Mouse (Mus musculus) heart, embryonic 16.5 days (tissue): Measurements from ENCODE around the gene Epha5. TPM values are rescaled to one million over a fixed set of nuclear protein-coding genes. Genes with fewer than 3 reads are reported as not detected.
A peak's percentile ranks its signal among the peaks of the same experiment; 100 is the strongest.

Source experiments
- ATAC-seq: fragments of 200-750 bp; cut with Nextera tagmentation; replicated peaks from 2 replicates; pipeline ENCODE4 v1.8.0; 2017; ENCODE audit warnings: moderate number of reproducible peaks; ENCODE audit not compliant: insufficient read depth, low FRiP score; ENCODE audit errors: extremely low read depth
- H3K27ac ChIP-seq: fragments of 300-500 bp; sonication (generic); 2 replicates; pipeline ENCODE4 v1.5.1; 2014; ENCODE audit warnings: mild to moderate bottlenecking, low read length, control low read depth, moderate library complexity
- H3K27me3 ChIP-seq: fragments of 300-500 bp; sonication (generic); 2 replicates; pipeline ENCODE4 v1.6.1; 2014; ENCODE audit warnings: low read length, mixed read lengths; ENCODE audit not compliant: control insufficient read depth, insufficient read depth
- H3K36me3 ChIP-seq: fragments of 300-500 bp; sonication (generic); 2 replicates; pipeline ENCODE4 v1.6.1; 2014; ENCODE audit not compliant: control insufficient read depth, insufficient read depth
- H3K4me1 ChIP-seq: fragments of 300-500 bp; sonication (generic); 2 replicates; pipeline ENCODE4 v1.6.1; 2014; ENCODE audit warnings: low read length, mixed read lengths; ENCODE audit not compliant: control insufficient read depth, insufficient read depth
- H3K4me2 ChIP-seq: fragments of 300-500 bp; sonication (generic); 2 replicates; pipeline ENCODE4 v1.6.1; 2014; ENCODE audit warnings: low read depth, mild to moderate bottlenecking, control low read depth, low read length
- H3K4me3 ChIP-seq: fragments of 300-500 bp; sonication (generic); 2 replicates; pipeline ENCODE4 v1.5.1; 2014; ENCODE audit warnings: mild to moderate bottlenecking, control low read depth, low read length
- H3K9ac ChIP-seq: fragments of 300-500 bp; sonication (generic); 2 replicates; pipeline ENCODE4 v1.6.1; 2014; ENCODE audit warnings: low read length, control low read depth
- H3K9me3 ChIP-seq: fragments of 300-500 bp; sonication (generic); replicated peaks from 2 replicates; pipeline ENCODE4 v1.6.1; 2016; ENCODE audit warnings: low read length; ENCODE audit not compliant: control insufficient read depth
- WGBS: fragments of 180-500 bp; shearing (Covaris S2); extraction: QIAGEN DNeasy Blood & Tissue Kit; methylation state at CpG from one replicate; pipeline ENCODE4 v1.1.7; 2014; 5-methylcytosine and 5-hydroxymethylcytosine counted together
- polyA plus RNA-seq: library from polyadenylated mRNA; unstranded; fragments of >200 nt; fragmentation: Nextera tagmentation; extraction: Ambion mirVana; gene quantifications from 2 replicates; pipeline ENCODE4 v1.2.1, GENCODE M21; 2015

The Epha5 gene
- polyA plus RNA-seq, 1 experiment from 2014 or later: 0.76 TPM

DNA sequence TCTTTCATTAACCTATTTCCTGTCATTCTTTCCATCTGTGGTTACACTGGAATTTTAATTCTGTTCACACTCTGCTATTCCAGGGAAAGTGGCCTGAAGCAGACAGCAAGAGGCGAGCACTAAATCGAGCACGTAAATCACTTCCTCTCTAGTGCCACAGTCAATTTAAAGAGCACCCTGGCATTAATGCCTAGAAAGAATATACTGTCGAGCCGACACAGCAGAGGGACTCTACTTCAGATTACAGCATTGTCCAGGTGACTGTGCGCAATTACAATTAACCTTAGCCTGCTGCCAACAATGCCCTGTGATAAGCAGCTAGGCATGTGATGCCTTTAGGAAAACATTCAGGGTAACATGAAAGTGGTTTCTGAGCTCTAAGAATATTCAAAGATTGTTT lies 153.2 kb downstream of the Epha5 start:
- Histone ChIP-seq H3K27me3 (no peaks in the 10 kb centered on the region), H3K4me2 (no peak overlapping the region), H3K9ac (no peak overlapping the region), H3K4me1 (no peaks in the 10 kb centered on the region), H3K9me3 (no peaks in the 10 kb centered on the region), H3K36me3 (no peaks in the 10 kb centered on the region), H3K27ac (no peak overlapping the region), H3K4me3 (no peak overlapping the region)
- 56% methylated on average over 6 of the region's 6 CpGs for WGBS
- ATAC-seq: no peak

DNA sequence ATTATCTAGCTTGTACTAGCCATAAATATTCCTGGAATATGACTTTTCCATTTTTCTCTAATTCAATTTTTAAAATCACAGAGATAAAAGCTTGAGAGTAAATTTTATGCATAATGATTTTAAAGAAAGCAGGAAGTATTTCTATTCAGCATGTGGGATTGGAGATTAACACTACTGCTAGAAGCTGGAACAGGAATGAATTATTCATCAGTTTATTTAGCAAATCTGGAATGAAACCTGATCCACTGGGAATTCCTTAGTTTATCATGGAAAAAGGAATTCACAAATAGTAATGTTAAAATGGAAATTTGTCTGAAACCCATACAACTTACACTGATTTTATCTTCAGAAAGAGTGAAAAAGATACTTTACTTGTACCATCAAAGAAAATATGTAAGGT lies 187.2 kb downstream of the Epha5 start:
- Histone ChIP-seq H3K4me1 (no peaks in the 10 kb centered on the region), H3K36me3 (no peaks in the 10 kb centered on the region), H3K9me3 (no peaks in the 10 kb centered on the region), H3K9ac (no peak overlapping the region), H3K4me2 (no peak overlapping the region), H3K27me3 (no peaks in the 10 kb centered on the region), H3K4me3 (no peak overlapping the region), H3K27ac (no peak overlapping the region)
- no peak for ATAC-seq

DNA sequence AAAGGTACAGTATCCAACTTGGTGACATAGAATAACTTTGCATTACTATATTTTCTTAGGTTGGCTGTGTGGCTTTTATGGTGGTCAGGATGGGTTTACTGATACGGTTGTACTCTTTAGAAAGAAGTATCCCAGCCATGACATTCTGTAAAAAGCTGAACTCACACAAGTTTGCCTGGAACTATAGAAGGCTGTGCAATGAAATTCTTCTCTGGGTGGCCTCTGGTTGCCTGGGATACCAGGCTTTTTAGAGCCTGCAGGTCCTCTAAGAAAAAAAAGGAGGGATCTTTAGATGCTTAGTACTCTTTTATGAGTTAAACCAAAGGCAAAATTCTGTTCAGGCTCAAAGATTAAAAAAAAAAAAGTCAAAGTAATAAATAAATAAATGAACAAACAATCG lies 208.6 kb downstream of the Epha5 start:
- no peaks in the 10 kb centered on the region for H3K36me3 ChIP-seq
- H3K9me3 ChIP-seq: no peaks in the 10 kb centered on the region
- H3K27ac ChIP-seq: no peak overlapping the region
- H3K4me3 ChIP-seq: no peak overlapping the region
- H3K4me2 ChIP-seq: no peak overlapping the region
- no peaks in the 10 kb centered on the region for H3K4me1 ChIP-seq
- no peak overlapping the region for H3K9ac ChIP-seq
- ATAC-seq: no peak
- H3K27me3 ChIP-seq: no peaks in the 10 kb centered on the region
- WGBS: 68% methylated on average over 2 of the region's 2 CpGs

DNA sequence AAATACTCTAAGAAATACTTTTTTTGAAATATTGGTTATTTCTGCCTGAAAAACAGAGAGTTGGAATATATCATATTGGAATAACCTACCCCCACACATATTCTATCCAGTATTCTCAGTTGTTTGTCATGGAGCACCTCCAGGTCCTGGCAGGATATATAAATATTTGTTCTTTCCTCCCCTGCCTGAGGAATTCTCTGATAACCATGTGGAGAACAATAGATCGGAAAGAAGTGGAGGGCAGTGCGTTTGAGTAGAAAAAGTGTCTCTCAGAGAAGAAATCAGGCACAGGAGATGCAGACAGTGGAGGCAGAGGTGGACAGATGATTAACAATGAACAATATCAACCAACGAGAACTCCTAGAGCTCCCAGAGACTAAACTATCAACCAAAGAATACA lies 223.8 kb downstream of the Epha5 start:
- Histone ChIP-seq H3K4me2 (no peak overlapping the region), H3K27me3 (no peaks in the 10 kb centered on the region), H3K36me3 (no peaks in the 10 kb centered on the region), H3K4me1 (no peaks in the 10 kb centered on the region), H3K27ac (no peak overlapping the region), H3K9ac (no peak overlapping the region), H3K4me3 (no peak overlapping the region), H3K9me3 (no peaks in the 10 kb centered on the region)
- ATAC-seq: peak; percentile 37; the same call in 1 of the 2 replicates
- WGBS: 41% methylated on average over 3 of the region's 3 CpGs

DNA sequence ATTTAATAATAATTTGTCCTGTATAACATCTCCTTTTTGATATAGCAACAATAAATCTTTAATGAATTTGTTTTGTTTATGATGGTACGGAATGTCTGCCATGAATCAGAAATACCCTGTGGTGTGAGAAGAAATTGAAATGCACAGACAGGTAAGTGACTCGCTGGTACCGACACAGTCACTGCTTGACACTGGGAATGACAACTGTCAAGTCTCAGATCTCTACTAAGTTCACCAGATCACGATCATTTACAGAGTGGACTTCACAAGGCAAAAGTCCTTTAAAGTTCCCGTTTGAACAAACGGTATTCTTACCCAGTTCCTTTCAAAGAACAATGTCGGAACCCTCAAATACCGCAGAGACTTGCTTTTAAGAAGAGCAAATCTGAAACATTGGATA lies 233.0 kb downstream of the Epha5 start:
- Histone ChIP-seq H3K27me3 (no peaks in the 10 kb centered on the region), H3K4me2 (no peak overlapping the region), H3K36me3 (no peaks in the 10 kb centered on the region), H3K4me1 (no peaks in the 10 kb centered on the region), H3K27ac (no peak overlapping the region), H3K9ac (no peak overlapping the region), H3K4me3 (no peak overlapping the region), H3K9me3 (no peaks in the 10 kb centered on the region)
- no peak for ATAC-seq
- 86% methylated on average over 8 of the region's 8 CpGs for WGBS

DNA sequence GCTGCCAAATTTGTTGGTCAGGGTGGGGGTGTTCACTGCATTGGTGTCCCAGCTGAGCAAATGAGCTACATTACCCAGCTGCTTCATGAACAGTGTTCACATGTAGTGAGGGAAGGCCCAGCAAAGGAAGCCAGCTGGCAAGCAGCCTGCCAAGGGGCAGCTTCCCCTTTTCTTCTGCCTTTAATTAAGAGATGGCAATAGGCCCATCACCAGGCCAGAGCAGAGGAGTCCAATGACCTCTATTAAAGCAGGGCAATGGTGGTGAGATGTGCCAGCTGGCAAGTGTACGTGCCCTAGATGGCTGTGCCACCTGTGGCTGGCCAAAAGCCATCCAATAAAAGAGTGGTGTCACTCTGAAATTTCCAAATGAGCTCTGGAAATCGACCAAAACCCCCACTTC lies 264.1 kb downstream of the Epha5 start:
- ATAC-seq: no peak
- no peaks in the 10 kb centered on the region for H3K36me3 ChIP-seq
- 52% methylated on average over 2 of the region's 2 CpGs for WGBS
- no peak overlapping the region for H3K27ac ChIP-seq
- no peak overlapping the region for H3K9ac ChIP-seq
- H3K4me2 ChIP-seq: no peak overlapping the region
- no peaks in the 10 kb centered on the region for H3K27me3 ChIP-seq
- no peaks in the 10 kb centered on the region for H3K4me1 ChIP-seq
- no peak overlapping the region for H3K4me3 ChIP-seq
- no peaks in the 10 kb centered on the region for H3K9me3 ChIP-seq

DNA sequence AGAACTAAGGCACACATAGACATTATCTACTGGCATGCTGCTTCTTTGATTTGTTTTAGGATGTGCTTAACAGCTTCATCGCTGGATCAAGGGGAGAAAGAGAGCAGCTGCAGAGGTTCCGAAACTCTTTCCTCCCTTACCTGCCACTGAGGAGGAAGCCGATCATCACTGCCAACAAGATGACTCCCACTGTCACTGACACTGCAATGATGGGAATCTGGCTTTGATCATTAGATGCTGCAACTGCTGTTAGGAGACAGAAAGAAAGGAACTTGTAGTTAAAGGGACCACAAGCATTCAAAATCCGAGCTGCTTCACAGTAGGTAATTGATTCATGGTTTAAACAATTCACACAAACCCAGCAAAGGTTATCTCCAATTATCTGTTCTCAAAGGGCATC lies 275.0 kb downstream of the Epha5 start:
- Histone ChIP-seq H3K4me2 (no peak overlapping the region), H3K4me1 (no peaks in the 10 kb centered on the region), H3K27me3 (no peaks in the 10 kb centered on the region), H3K36me3 (no peaks in the 10 kb centered on the region), H3K9me3 (no peaks in the 10 kb centered on the region), H3K4me3 (no peak overlapping the region), H3K9ac (no peak overlapping the region), H3K27ac (no peak overlapping the region)
- 35% methylated on average over 4 of the region's 4 CpGs for WGBS
- no peak for ATAC-seq

DNA sequence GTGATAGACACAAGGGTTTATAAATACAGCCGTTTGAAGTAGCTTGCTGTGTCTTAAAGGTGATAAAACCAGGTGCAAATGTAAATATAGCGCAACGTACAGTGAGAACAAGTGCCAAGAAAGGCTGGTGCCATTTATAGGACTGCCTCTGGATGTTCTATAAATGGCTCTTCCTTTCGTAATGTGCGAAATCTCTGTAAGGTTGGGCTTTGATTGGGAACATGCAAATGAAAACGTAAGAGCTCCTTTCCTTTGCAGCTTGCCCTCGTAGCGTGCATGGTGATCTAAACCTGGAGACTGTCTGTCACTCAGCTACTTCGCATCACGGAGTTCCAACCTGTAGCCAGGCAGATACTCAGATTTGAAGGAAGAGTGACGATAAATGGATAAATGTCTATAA lies 321.2 kb downstream of the Epha5 start:
- Histone ChIP-seq H3K9me3 (no peaks in the 10 kb centered on the region), H3K36me3 (no peaks in the 10 kb centered on the region), H3K4me1 (no peaks in the 10 kb centered on the region), H3K4me2 (peak overlapping the region; percentile 57), H3K9ac (no peak overlapping the region), H3K27ac (peak overlapping the region; percentile 23; the same call in 1 of the 2 replicates), H3K4me3 (peak overlapping the region; percentile 27), H3K27me3 (no peaks in the 10 kb centered on the region)
- WGBS: 43% methylated on average over 11 of the region's 11 CpGs
- ATAC-seq: peak; percentile 67; the same call in 1 of the 2 replicates

DNA sequence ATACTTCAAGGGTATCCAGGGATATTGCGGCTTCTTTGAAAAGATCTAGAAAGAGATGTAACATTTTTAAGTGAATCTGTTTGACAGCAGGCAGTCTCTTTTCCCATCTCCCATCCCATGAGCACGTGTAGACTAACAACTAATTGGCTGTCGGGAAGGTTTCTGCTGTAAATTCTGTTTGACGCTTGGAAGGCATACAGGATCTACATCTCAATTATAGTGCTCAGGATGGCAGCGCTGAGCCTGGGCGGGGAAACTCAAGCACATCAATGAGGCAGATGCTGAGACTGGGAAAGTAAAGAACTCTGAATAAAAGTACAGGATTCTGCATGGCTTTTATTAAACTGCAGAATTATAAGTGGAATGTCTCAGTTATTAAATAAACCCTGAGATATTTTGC lies 335.9 kb downstream of the Epha5 start:
- WGBS: 63% methylated on average over 6 of the region's 6 CpGs
- H3K27me3 ChIP-seq: no peaks in the 10 kb centered on the region
- no peaks in the 10 kb centered on the region for H3K9me3 ChIP-seq
- H3K36me3 ChIP-seq: no peaks in the 10 kb centered on the region
- H3K4me2 ChIP-seq: no peak overlapping the region
- no peak overlapping the region for H3K9ac ChIP-seq
- no peak overlapping the region for H3K4me3 ChIP-seq
- ATAC-seq: no peak
- H3K27ac ChIP-seq: no peak overlapping the region
- no peaks in the 10 kb centered on the region for H3K4me1 ChIP-seq

DNA sequence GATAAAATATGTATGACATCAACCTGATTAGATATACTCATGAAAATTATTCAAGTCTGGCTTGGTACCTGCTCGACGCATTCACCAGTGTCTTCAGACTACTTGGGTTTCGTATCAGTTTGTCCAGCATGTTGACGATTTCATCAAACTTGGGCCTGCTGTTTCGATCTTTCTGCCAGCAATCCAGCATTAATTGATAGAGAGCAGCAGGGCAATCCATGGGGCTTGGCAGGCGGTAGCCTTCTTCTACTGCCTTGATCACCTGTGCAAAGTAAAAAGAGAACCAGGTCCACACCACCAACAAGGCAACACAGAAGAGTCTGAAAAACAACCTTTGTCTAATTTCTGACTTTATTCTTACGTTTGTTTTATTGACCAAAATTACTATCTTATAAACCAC lies 346.2 kb downstream of the Epha5 start:
- no peaks in the 10 kb centered on the region for H3K36me3 ChIP-seq
- H3K4me2 ChIP-seq: no peak overlapping the region
- H3K9me3 ChIP-seq: no peaks in the 10 kb centered on the region
- H3K4me1 ChIP-seq: no peaks in the 10 kb centered on the region
- WGBS: 80% methylated on average over 7 of the region's 7 CpGs
- H3K4me3 ChIP-seq: no peak overlapping the region
- no peak overlapping the region for H3K9ac ChIP-seq
- H3K27me3 ChIP-seq: no peaks in the 10 kb centered on the region
- ATAC-seq: no peak
- no peak overlapping the region for H3K27ac ChIP-seq
